Mouse (Mus musculus): ENCODE data around the gene Olfr1512. TPM values are rescaled to one million over a fixed set of nuclear protein-coding genes. Genes with fewer than 3 reads are reported as not detected.

Gene Olfr1512
- not detected for polyA plus RNA-seq (2014; fragmentation: Illumina TruSeq; extraction: RNeasy Lipid Tissue Mini Kit (QIAGEN cat#74804); ENCODE audit: low read depth, low replicate concordance)

DNA sequence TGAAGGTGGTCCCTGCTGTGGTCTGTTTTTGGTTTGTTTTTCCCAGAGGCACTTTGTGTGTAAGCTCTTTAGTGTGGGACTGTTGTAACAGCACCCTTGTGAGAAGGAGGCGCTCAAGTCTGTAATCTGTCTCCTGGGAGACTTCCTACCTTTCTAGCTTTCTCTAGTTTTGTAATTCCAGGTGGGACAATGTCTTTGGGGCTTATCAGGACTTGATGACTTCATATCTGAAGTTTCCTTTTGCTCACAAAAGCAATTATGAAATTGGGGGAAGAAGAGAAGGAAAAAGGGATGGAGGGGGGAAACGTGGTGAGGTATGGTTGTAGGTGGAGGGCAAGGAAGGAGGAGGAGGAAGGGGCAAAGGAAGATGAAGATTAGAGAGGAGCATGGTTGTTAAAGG is at the start of gene Olfr1512:
Gene Olfr1512, minus strand, starts transcription at position 101 of the 400 bp plus-strand sequence.

GRCm38 (mm10) chr14:52414273-52414672 is 35.3 kb upstream of the Olfr1512 start, which contains the start of gene Olfr1510:
TSS of gene Olfr1510 (minus strand) at chr14:52414373.

DNA sequence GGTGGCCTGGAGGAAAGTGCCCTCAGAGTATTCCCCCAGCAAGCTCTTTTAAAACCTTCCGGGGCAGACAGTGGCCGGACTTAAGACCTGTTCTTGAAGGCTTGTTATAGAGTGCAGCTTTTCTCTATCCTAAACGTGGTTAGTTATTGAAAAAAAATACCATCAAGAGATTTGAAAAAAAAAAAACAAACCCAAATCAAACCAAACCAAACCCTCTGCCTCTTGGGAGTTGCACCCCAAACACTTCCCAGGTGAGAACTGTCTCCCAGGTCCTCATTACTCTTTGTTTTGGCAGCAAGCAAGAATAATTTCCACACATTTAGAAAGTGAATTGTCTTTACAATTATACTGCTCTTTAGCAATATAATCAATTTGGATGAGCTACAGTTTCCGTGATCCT is 18.3 kb upstream of the Olfr1512 start, which contains the start of gene Olfr1511:
Gene Olfr1511, minus strand, starts transcription at position 101 of the 400 bp plus-strand sequence.

GRCm38 (mm10) chr14:52356308-52356707 is 22.7 kb downstream of the Olfr1512 start, which contains the start of gene Olfr1513:
TSS of gene Olfr1513 (minus strand) at chr14:52356408.

DNA sequence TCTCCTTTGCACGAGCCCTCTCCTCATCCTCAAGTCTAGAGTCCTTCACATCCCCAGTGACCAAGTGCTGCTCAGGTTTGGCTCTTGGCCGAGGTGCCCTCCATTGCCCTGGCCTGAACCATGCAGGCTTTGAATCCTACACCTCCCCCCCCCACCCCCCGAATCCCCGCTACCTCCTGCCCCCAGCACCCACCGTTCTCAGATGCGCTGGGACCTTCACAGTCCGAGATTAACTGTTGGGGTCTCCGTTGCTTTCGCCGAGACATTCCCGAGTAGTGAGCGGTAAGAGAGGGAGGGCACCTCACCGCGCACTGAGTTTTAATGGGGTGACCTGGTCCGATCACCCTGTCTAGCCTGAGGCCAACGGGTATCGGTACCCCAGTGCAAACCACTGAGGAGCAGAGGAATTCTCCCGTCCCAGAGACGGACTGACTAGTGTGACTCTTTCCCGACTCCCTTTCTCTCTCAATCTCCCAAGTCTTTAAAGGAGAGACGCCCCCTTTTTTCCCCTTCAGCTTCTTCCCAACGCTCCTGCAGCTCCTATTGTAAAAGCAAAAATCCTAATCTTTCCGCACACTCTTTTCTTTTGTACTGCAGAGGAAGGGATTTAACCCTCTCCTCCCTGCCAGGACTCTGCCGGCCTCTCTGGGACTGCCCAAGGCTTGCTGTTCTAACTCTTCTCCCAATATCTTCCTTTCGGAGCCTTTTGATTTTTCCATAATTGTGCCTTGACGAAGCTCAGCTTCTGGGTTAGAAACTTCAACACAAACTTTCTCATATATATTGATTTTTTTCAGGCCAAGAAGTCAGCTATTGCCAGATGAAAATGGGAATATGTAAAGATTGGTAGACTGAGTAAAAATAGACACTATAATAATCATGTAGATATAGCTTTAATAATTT is 50.8 kb downstream of the Olfr1512 start, which contains the start of gene Sall2:
Gene Sall2, minus strand, starts transcription at position 853 of the 903 bp plus-strand sequence.

Other genes with a start within 250 kb of the Olfr1512 start
- 16.8 TPM for gene Supt16, start 181.8 kb downstream of the Olfr1512 start, polyA plus RNA-seq (2014; fragmentation: Illumina TruSeq; extraction: RNeasy Lipid Tissue Mini Kit (QIAGEN cat#74804); ENCODE audit: low read depth, low replicate concordance)
- gene Chd8, start 121.4 kb downstream of the Olfr1512 start, polyA plus RNA-seq (2014; fragmentation: Illumina TruSeq; extraction: RNeasy Lipid Tissue Mini Kit (QIAGEN cat#74804); ENCODE audit: low read depth, low replicate concordance): 25.2 TPM
- gene Tox4, start 100.0 kb downstream of the Olfr1512 start, polyA plus RNA-seq (2014; fragmentation: Illumina TruSeq; extraction: RNeasy Lipid Tissue Mini Kit (QIAGEN cat#74804); ENCODE audit: low read depth, low replicate concordance): 20.1 TPM
- 6.3 TPM for gene Rab2b, start 99.6 kb downstream of the Olfr1512 start, polyA plus RNA-seq (2014; fragmentation: Illumina TruSeq; extraction: RNeasy Lipid Tissue Mini Kit (QIAGEN cat#74804); ENCODE audit: low read depth, low replicate concordance)
- gene Mettl3, start 74.0 kb downstream of the Olfr1512 start, polyA plus RNA-seq (2014; fragmentation: Illumina TruSeq; extraction: RNeasy Lipid Tissue Mini Kit (QIAGEN cat#74804); ENCODE audit: low read depth, low replicate concordance): 22.1 TPM
- 1.6 TPM for gene Sall2, start 50.4 kb downstream of the Olfr1512 start, polyA plus RNA-seq (2014; fragmentation: Illumina TruSeq; extraction: RNeasy Lipid Tissue Mini Kit (QIAGEN cat#74804); ENCODE audit: low read depth, low replicate concordance)
- not detected for gene Olfr1513, start 22.8 kb downstream of the Olfr1512 start, polyA plus RNA-seq (2014; fragmentation: Illumina TruSeq; extraction: RNeasy Lipid Tissue Mini Kit (QIAGEN cat#74804); ENCODE audit: low read depth, low replicate concordance)
- gene Olfr1511, start 18.2 kb upstream of the Olfr1512 start, polyA plus RNA-seq (2014; fragmentation: Illumina TruSeq; extraction: RNeasy Lipid Tissue Mini Kit (QIAGEN cat#74804); ENCODE audit: low read depth, low replicate concordance): not detected
- gene Olfr1510, start 35.2 kb upstream of the Olfr1512 start, polyA plus RNA-seq (2014; fragmentation: Illumina TruSeq; extraction: RNeasy Lipid Tissue Mini Kit (QIAGEN cat#74804); ENCODE audit: low read depth, low replicate concordance): not detected
- not detected for gene Olfr1509, start 63.8 kb upstream of the Olfr1512 start, polyA plus RNA-seq (2014; fragmentation: Illumina TruSeq; extraction: RNeasy Lipid Tissue Mini Kit (QIAGEN cat#74804); ENCODE audit: low read depth, low replicate concordance)
- gene Olfr1508, start 88.3 kb upstream of the Olfr1512 start, polyA plus RNA-seq (2014; fragmentation: Illumina TruSeq; extraction: RNeasy Lipid Tissue Mini Kit (QIAGEN cat#74804); ENCODE audit: low read depth, low replicate concordance): not detected
- gene Olfr1507, start 116.6 kb upstream of the Olfr1512 start, polyA plus RNA-seq (2014; fragmentation: Illumina TruSeq; extraction: RNeasy Lipid Tissue Mini Kit (QIAGEN cat#74804); ENCODE audit: low read depth, low replicate concordance): not detected